Comparison of ENCODE assay signal across 29 mouse cellular contexts in genomic region chr11:30235218-30235617, GRCm38 (mm10). TPM values are rescaled to one million over a fixed set of nuclear protein-coding genes. Genes with fewer than 3 reads are reported as not detected.
DNase-seq lines count a peak whose midpoint lies in the region; ATAC-seq and TF ChIP-seq lines count a peak whose summit lies in the region.
"Had no signal": no experiment of that assay in that cellular context is flagged by ENCODE, and none has a peak within 500 bp of the region (broad histone marks: within the 10 kb centered on the region; RNA-seq: fewer than 3 reads in every experiment).

No protein-coding gene starts in this region.

- 48% methylated on average over 2 of the region's 2 CpGs for WGBS in heart, adult 2 months
- 87% methylated on average over 2 of the region's 2 CpGs for WGBS in heart, embryonic 11.5 days (ENCODE audit: insufficient replicate concordance)
- 88% methylated on average over 2 of the region's 2 CpGs for WGBS in limb, embryonic 10.5 days

- no peaks in the 10 kb centered on the region for H3K9me3 ChIP-seq in heart, embryonic 11.5 days (replicated peaks; ENCODE audit: control insufficient read depth, low read length)
- no peaks in the 10 kb centered on the region for H3K9me3 ChIP-seq in limb, embryonic 10.5 days (replicated peaks)
- H3K9me3 ChIP-seq: embryonic facial prominence, embryonic 13.5 days; embryonic facial prominence, embryonic 15.5 days; forebrain, embryonic 10.5 days; forebrain, embryonic 12.5 days; G1E had no signal

- peaks cover 19% of the 10 kb centered on the region for H3K79me2 ChIP-seq in heart, adult 2 months (replicated peaks; ENCODE audit: control insufficient read depth, insufficient read depth, low read length)

- TF ChIP-seq POLR2A in heart, adult 2 months (IDR thresholded peaks at IDR 0.05; ENCODE audit: insufficient read depth, low read depth, low read length), result no peak

- no peak for DNase-seq in heart, adult 2 months
- DNase-seq in heart, adult 11 months, result no peak
- no peak for DNase-seq in heart, postnatal 10 days
- DNase-seq in layer of hippocampus, adult 2 months (ENCODE audit: low spot score in 2 of 2), result no peak
- no peak for DNase-seq in layer of hippocampus, adult 8-10 months (ENCODE audit: low spot score in 2 of 2)
- peak; percentile 6 for DNase-seq in limb, embryonic 10.5 days (ENCODE audit: low spot score)
- DNase-seq in adrenal gland, postnatal 25 days, result no peak
- DNase-seq: adrenal gland, adult 8-10 months; adrenal gland, postnatal 14 days; B cell, adult 2 months; cerebellum, adult 11 months; cerebellum, adult 18-20 months; cerebellum, adult 8-10 months; cerebellum, adult 9-11 months; cerebellum, postnatal 14 days; cerebellum, postnatal 36 days; embryo, embryonic 11 days had no signal

- no peak overlapping the region for H3K9ac ChIP-seq in heart, adult 2 months (ENCODE audit: low read depth, low read length)
- H3K9ac ChIP-seq in heart, embryonic 11.5 days (ENCODE audit: low read depth, low read length), result no peak overlapping the region
- H3K9ac ChIP-seq: embryonic facial prominence, embryonic 13.5 days; embryonic facial prominence, embryonic 15.5 days; forebrain, embryonic 12.5 days had no signal

- no peak overlapping the region; the same call in 1 of the 2 replicates for H3K27ac ChIP-seq in heart, adult 2 months
- no peak overlapping the region for H3K27ac ChIP-seq in heart, embryonic 11.5 days (ENCODE audit: low read depth, low read length)
- peak overlapping the region; percentile 36; the same call in 1 of the 2 replicates for H3K27ac ChIP-seq in layer of hippocampus, adult 2 months
- H3K27ac ChIP-seq in limb, embryonic 10.5 days, result no peak overlapping the region
- H3K27ac ChIP-seq: embryonic facial prominence, embryonic 13.5 days; embryonic facial prominence, embryonic 15.5 days; forebrain, embryonic 10.5 days; forebrain, embryonic 12.5 days had no signal

- no peak overlapping the region for H3K4me2 ChIP-seq in heart, embryonic 11.5 days
- H3K4me2 ChIP-seq: embryonic facial prominence, embryonic 13.5 days; embryonic facial prominence, embryonic 15.5 days; forebrain, embryonic 12.5 days had no signal

- ATAC-seq in heart, embryonic 11.5 days (replicated peaks; ENCODE audit: insufficient number of reproducible peaks, low FRiP score, low TSS enrichment), result 0 out of 2 replicates have a peak, but pooled peaks have one; percentile 6
- ATAC-seq: activated CD4-positive, CD25-positive, alpha-beta regulatory T cell, adult 4 months; CD4-positive, CD25-positive, alpha-beta regulatory T cell, adult 4 months; forebrain, embryonic 14.5 days; Patski had no signal

- H3K27me3 ChIP-seq in heart, adult 2 months (ENCODE audit: control insufficient read depth, insufficient read depth, low read length), result no peaks in the 10 kb centered on the region
- H3K27me3 ChIP-seq in heart, embryonic 11.5 days (ENCODE audit: control insufficient read depth, insufficient read depth, low read length), result no peaks in the 10 kb centered on the region
- H3K27me3 ChIP-seq in limb, embryonic 10.5 days (ENCODE audit: low read depth, poor library complexity, severe bottlenecking), result no peaks in the 10 kb centered on the region
- H3K27me3 ChIP-seq: CH12.LX; embryonic facial prominence, embryonic 13.5 days; embryonic facial prominence, embryonic 15.5 days; forebrain, embryonic 12.5 days; Patski had no signal

- peaks cover 45% of the 10 kb centered on the region for H3K4me1 ChIP-seq in heart, adult 2 months (ENCODE audit: control insufficient read depth, insufficient read depth, low read length)
- peaks cover 26% of the 10 kb centered on the region for H3K4me1 ChIP-seq in heart, embryonic 11.5 days (ENCODE audit: control insufficient read depth, insufficient read depth, low read length)
- H3K4me1 ChIP-seq in limb, embryonic 10.5 days, result no peaks in the 10 kb centered on the region
- H3K4me1 ChIP-seq: forebrain, embryonic 10.5 days; forebrain, embryonic 12.5 days had no signal

- TF ChIP-seq EP300 in heart, adult 2 months (IDR thresholded peaks at IDR 0.05; ENCODE audit: insufficient read depth, low read depth, low read length), result 0 out of 2 replicates have a peak, but pooled peaks have one; percentile 13

- no peak overlapping the region for H3K4me3 ChIP-seq in heart, adult 2 months
- no peak overlapping the region for H3K4me3 ChIP-seq in heart, embryonic 11.5 days (ENCODE audit: low read depth, low read length)
- no peak overlapping the region for H3K4me3 ChIP-seq in layer of hippocampus, adult 2 months
- H3K4me3 ChIP-seq in limb, embryonic 10.5 days, result no peak overlapping the region
- H3K4me3 ChIP-seq: embryonic facial prominence, embryonic 13.5 days; embryonic facial prominence, embryonic 15.5 days; erythroblast, embryonic 14.5 days; forebrain, embryonic 10.5 days; forebrain, embryonic 12.5 days had no signal

- no peak for TF ChIP-seq CTCF in heart, adult 2 months (IDR thresholded peaks at IDR 0.05)
- TF ChIP-seq CTCF in layer of hippocampus, adult 2 months (conservative IDR thresholded peaks at IDR 0.05), result no peak

- peaks cover 74% of the 10 kb centered on the region for H3K36me3 ChIP-seq in heart, adult 2 months (ENCODE audit: control insufficient read depth, insufficient read depth, low read length)
- H3K36me3 ChIP-seq in heart, embryonic 11.5 days (ENCODE audit: control insufficient read depth, insufficient read depth, low read length), result 0 out of 2 replicates have a peak, but pooled peaks cover 3% of the 10 kb centered on the region
- H3K36me3 ChIP-seq in limb, embryonic 10.5 days, result no peaks in the 10 kb centered on the region
- H3K36me3 ChIP-seq: embryonic facial prominence, embryonic 15.5 days; forebrain, embryonic 10.5 days; forebrain, embryonic 12.5 days; G1E had no signal

- intact Hi-C loops in heart, adult 2 months (cut with DNase I), result loop anchor here (5.0 to 10.0 kb wide), 2 partner anchors 240 to 422 kb away; partner anchors contain the start of gene 4930505A04Rik
- intact Hi-C loops in heart, postnatal 10 days (cut with DNase I), result no loop called here

RNA-seq across cellular contexts. Expression of gene Sptbn1, which starts 32.8 kb away (rescaled TPM):
- 100 to 1,000 TPM; 509 to 570 TPM for total RNA-seq in heart, adult 2 months (2021)
- polyA plus RNA-seq in heart, adult 2 months (2012; rRNA removed), result 169 and 246 TPM in 2 replicates
- polyA plus RNA-seq in heart, embryonic 11.5 days (2014; fragmentation: Nextera tagmentation; extraction: Ambion mirVana), result 156 and 175 TPM in 2 replicates
- total RNA-seq in heart, postnatal 10 days (2021), result 100 to 1,000 TPM; 571 to 593 TPM
- 100 to 1,000 TPM; 564 to 576 TPM for total RNA-seq in layer of hippocampus, adult 2 months (2021)
- 100 to 1,000 TPM; 536 to 568 (median 551) TPM for total RNA-seq in layer of hippocampus, adult 8-10 months (2022)
- polyA plus RNA-seq in limb, embryonic 10.5 days (2016; fragmentation: Nextera tagmentation; extraction: Ambion mirVana), result 55.9 and 64.1 TPM in 2 replicates
- 381 and 406 TPM in 2 replicates for total RNA-seq in adrenal gland, postnatal 25 days (2021)
